Mouse (Mus musculus) left cerebral cortex, postnatal 25 days (tissue): ENCODE results near the gene Gm28053. TPM values are rescaled to one million over a fixed set of nuclear protein-coding genes. Genes with fewer than 3 reads are reported as not detected.
"Not testable (repeated sequence)": the region's sequence is repeated elsewhere in the genome, so short reads cannot be mapped to it uniquely, and the experiment has no call there.

ENCODE experiments used
- DNase-seq, 2 experiments: peaks; one replicate each; pipeline ENCODE4 v3.0.0; 2022; ENCODE audit warnings: low spot score in 2 of 2, mixed read lengths in 1 of 2
- intact Hi-C: fragments of 180-260 bp; cut with DNase I; formaldehyde crosslinking; loops from one replicate; pipeline ENCODE4 v1.15.1; 2025
- total RNA-seq, 2 experiments: library from RNA; stranded (reverse); gene quantifications; 2 replicates each; pipeline ENCODE4 v1.2.3; 2021

The Gm28053 gene
- total RNA-seq: 1 to 10 TPM; 1.7 to 2.3 TPM

GRCm38 (mm10) chr6:48718455-48718854 is at the start of gene Gm28053, which contains the start of gene Gimap7:
Gm28053 (plus strand) TSS chr6:48718607.
Gimap7 (plus strand) TSS chr6:48718621.
- no peak for DNase-seq
- intact Hi-C loops: no loop called here

- intact Hi-C loops: no loop called here
- DNase-seq: no peak
Observed at GRCm38 (mm10) chr6:48669446-48669969, 48.9 kb upstream of the Gm28053 start.

GRCm38 (mm10) chr6:48674291-48675058 is 43.9 kb upstream of the Gm28053 start:
- intact Hi-C loops: no loop called here
- DNase-seq: no peak

- no peak for DNase-seq
- intact Hi-C loops: no loop called here
Observed at GRCm38 (mm10) chr6:48675400-48675930, 42.9 kb upstream of the Gm28053 start.

GRCm38 (mm10) chr6:48675931-48676859 is 42.2 kb upstream of the Gm28053 start, which contains the start of gene Gimap9:
Gimap9 (plus strand) TSS chr6:48676129.
- intact Hi-C loops: no loop called here
- DNase-seq: no peak

GRCm38 (mm10) chr6:48676860-48677415 is 41.5 kb upstream of the Gm28053 start:
- DNase-seq: no peak
- intact Hi-C loops: no loop called here

- no peak for DNase-seq
Observed at GRCm38 (mm10) chr6:48677492-48678345, 40.7 kb upstream of the Gm28053 start.

GRCm38 (mm10) chr6:48678391-48678790 is 40.0 kb upstream of the Gm28053 start:
- intact Hi-C loops: no loop called here
- DNase-seq: no peak

More at GRCm38 (mm10) chr6:48677492-48678345, 40.7 kb upstream of the Gm28053 start:
- intact Hi-C loops: no loop called here

- intact Hi-C loops: loop anchor here (5.0 kb wide), 1 partner anchor 53 kb away; no protein-coding TSS in a partner anchor
- DNase-seq: no peak
Observed at GRCm38 (mm10) chr6:48679701-48680100, 38.7 kb upstream of the Gm28053 start.

GRCm38 (mm10) chr6:48680421-48680820 is 38.0 kb upstream of the Gm28053 start:
- intact Hi-C loops: loop anchor here (5.0 kb wide), 1 partner anchor 52 kb away; no protein-coding TSS in a partner anchor
- DNase-seq: no peak

- intact Hi-C loops: loop anchor here (5.0 kb wide), 1 partner anchor 51 kb away; no protein-coding TSS in a partner anchor
- DNase-seq: no peak
Observed at GRCm38 (mm10) chr6:48681472-48682090, 36.8 kb upstream of the Gm28053 start.

GRCm38 (mm10) chr6:48682271-48682670 is 36.1 kb upstream of the Gm28053 start:
- peak; percentile 5 to 49 for DNase-seq
- intact Hi-C loops: loop anchor here (5.0 kb wide), 1 partner anchor 50 kb away; no protein-coding TSS in a partner anchor

GRCm38 (mm10) chr6:48683263-48683821 is 35.1 kb upstream of the Gm28053 start:
- not testable (repeated sequence) for DNase-seq
- intact Hi-C loops: loop anchor here (5.0 kb wide), 1 partner anchor 49 kb away; no protein-coding TSS in a partner anchor

GRCm38 (mm10) chr6:48684319-48684718 is 34.1 kb upstream of the Gm28053 start, which contains the start of gene Gimap4:
Gimap4 (plus strand) TSS chr6:48684549.
- DNase-seq: no peak
- intact Hi-C loops: loop anchor here (1.0 to 5.0 kb wide), 2 partner anchors 27 to 48 kb away; no protein-coding TSS in a partner anchor

- intact Hi-C loops: loop anchor here (1.0 to 5.0 kb wide), 2 partner anchors 26 to 47 kb away; no protein-coding TSS in a partner anchor
- no peak for DNase-seq
Observed at GRCm38 (mm10) chr6:48684806-48685205, 33.6 kb upstream of the Gm28053 start.

- no peak for DNase-seq
- intact Hi-C loops: no loop called here
Observed at GRCm38 (mm10) chr6:48685251-48685650, 33.2 kb upstream of the Gm28053 start.
